Mouse (Mus musculus): ENCODE data around the gene Hoxb9.

GRCm38 (mm10) chr11:96305505-96306182 lies 34.4 kb downstream of the Hoxb9 start:
- no peak for TF ChIP-seq CTCF (IDR thresholded peaks at IDR 0.05; ENCODE audit: borderline replicate concordance, extremely low read depth, insufficient read depth, insufficient read length)
- TF ChIP-seq POLR2A (IDR thresholded peaks at IDR 0.05; ENCODE audit: borderline replicate concordance, extremely low read depth, insufficient read depth, insufficient read length, poor library complexity, severe bottlenecking), result no peak
